In the genomic region with DNA sequence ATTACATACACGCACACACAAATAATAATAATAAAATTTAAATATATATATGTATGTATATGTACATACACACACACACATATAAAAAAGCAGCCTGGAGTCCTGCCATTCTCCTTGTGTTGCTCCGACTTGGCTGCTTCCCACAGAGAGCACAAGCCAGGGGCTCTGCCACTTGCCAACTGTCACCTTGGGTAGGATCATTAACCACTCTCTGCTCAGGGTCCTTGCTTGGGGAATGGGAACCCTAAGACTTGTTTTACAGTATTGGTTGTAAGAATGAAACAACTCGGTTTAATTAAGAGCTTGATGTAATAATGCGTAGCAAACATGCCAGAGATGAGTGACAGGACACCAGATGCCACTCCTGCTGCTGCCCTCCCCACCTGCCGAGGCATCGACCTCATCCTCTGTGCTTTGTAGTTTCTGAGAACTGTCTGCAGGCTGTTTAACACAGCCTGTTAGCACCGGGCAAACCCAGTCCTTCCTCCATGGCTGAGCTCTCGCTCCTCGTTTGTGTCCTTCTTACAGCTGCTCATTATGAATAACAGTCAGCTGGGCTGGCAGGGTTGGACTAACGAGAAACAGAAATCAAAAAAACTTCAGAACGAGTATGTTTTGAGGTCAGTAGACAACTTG, we compare ENCODE assay signal across 8 mouse cellular contexts. TPM values are rescaled to one million over a fixed set of nuclear protein-coding genes. Genes with fewer than 3 reads are reported as not detected.
DNase-seq lines count a peak whose midpoint lies in the region; ATAC-seq and TF ChIP-seq lines count a peak whose summit lies in the region.

No protein-coding gene starts in this region.

- TF ChIP-seq POLR2A in CH12.LX (IDR thresholded peaks at IDR 0.05; ENCODE audit: low read depth, low read length) = no peak

- no peak for TF ChIP-seq RAD21 in CH12.LX (IDR thresholded peaks at IDR 0.05; ENCODE audit: low read depth, low read length)

- TF ChIP-seq CTCF in CH12.LX (conservative IDR thresholded peaks at IDR 0.05 in 1 of 2, IDR thresholded peaks at IDR 0.05 in 1 of 2; ENCODE audit: low read depth in 2 of 2, low read length in 2 of 2) = no peak

- dilution Hi-C loops in CH12.LX (cut with MboI; ENCODE audit: extremely low pct_ligation_motif_present, extremely low pct_unique_long_range_greater_than_20kb, low sequenced_read_pairs) = no loop called here

- 50% methylated on average over 11 of the region's 11 CpGs for WGBS in hindbrain, embryonic 15.5 days
- 49% methylated on average over 11 of the region's 11 CpGs for WGBS in hindbrain, embryonic 14.5 days
- WGBS in liver, embryonic 16.5 days (ENCODE audit: insufficient replicate concordance) = 41% methylated on average over 11 of the region's 11 CpGs

- no peaks in the 10 kb centered on the region for H3K27me3 ChIP-seq in hindbrain, embryonic 15.5 days
- no peaks in the 10 kb centered on the region for H3K27me3 ChIP-seq in hindbrain, embryonic 14.5 days (ENCODE audit: control insufficient read depth, insufficient read depth, low read length)
- H3K27me3 ChIP-seq in CH12.LX (replicated peaks) = no peaks in the 10 kb centered on the region
- no peaks in the 10 kb centered on the region for H3K27me3 ChIP-seq in liver, embryonic 16.5 days (ENCODE audit: control insufficient read depth, insufficient read depth, low read depth, low read length)

- no peak overlapping the region for H3K4me3 ChIP-seq in hindbrain, embryonic 15.5 days
- no peak overlapping the region for H3K4me3 ChIP-seq in hindbrain, embryonic 14.5 days (replicated peaks; ENCODE audit: low read length)
- H3K4me3 ChIP-seq in CH12.LX (replicated peaks in 1 of 3; ENCODE audit: low read depth in 2 of 3, low read length in 2 of 3, poor library complexity in 1 of 3) = no peak overlapping the region
- no peak overlapping the region for H3K4me3 ChIP-seq in liver, embryonic 16.5 days (ENCODE audit: low read depth, low read length)

- H3K9me3 ChIP-seq in hindbrain, embryonic 15.5 days = no peaks in the 10 kb centered on the region
- H3K9me3 ChIP-seq in hindbrain, embryonic 14.5 days (ENCODE audit: control insufficient read depth, low read length) = no peaks in the 10 kb centered on the region
- peaks cover 2% of the 10 kb centered on the region for H3K9me3 ChIP-seq in CH12.LX (replicated peaks; ENCODE audit: low read length)
- no peaks in the 10 kb centered on the region for H3K9me3 ChIP-seq in liver, embryonic 16.5 days (replicated peaks; ENCODE audit: control insufficient read depth, low read length)

- H3K4me2 ChIP-seq in hindbrain, embryonic 15.5 days = no peak overlapping the region
- no peak overlapping the region for H3K4me2 ChIP-seq in hindbrain, embryonic 14.5 days (replicated peaks)
- no peak overlapping the region for H3K4me2 ChIP-seq in CH12.LX (ENCODE audit: insufficient read depth, low read depth, poor library complexity, severe bottlenecking)
- no peak overlapping the region for H3K4me2 ChIP-seq in liver, embryonic 16.5 days (ENCODE audit: low read depth, low read length)

- H3K9ac ChIP-seq in hindbrain, embryonic 15.5 days = no peak overlapping the region
- H3K9ac ChIP-seq in hindbrain, embryonic 14.5 days = no peak overlapping the region
- peak overlapping the region; percentile 40; the same call in 1 of the 2 replicates for H3K9ac ChIP-seq in CH12.LX (ENCODE audit: insufficient read depth, low read depth)
- no peak overlapping the region for H3K9ac ChIP-seq in liver, embryonic 16.5 days (ENCODE audit: low read depth, low read length)

- H3K36me3 ChIP-seq in hindbrain, embryonic 15.5 days = no peaks in the 10 kb centered on the region
- H3K36me3 ChIP-seq in hindbrain, embryonic 14.5 days (replicated peaks; ENCODE audit: control insufficient read depth, insufficient read depth) = peaks cover 26% of the 10 kb centered on the region
- peaks cover 0 to 29% of the 10 kb centered on the region in 2 experiments for H3K36me3 ChIP-seq in CH12.LX (replicated peaks in 1 of 2; ENCODE audit: control insufficient read depth in 1 of 2, insufficient read depth in 1 of 2, low read length in 1 of 2)
- H3K36me3 ChIP-seq in liver, embryonic 16.5 days (ENCODE audit: control insufficient read depth, insufficient read depth) = no peaks in the 10 kb centered on the region

- H3K27ac ChIP-seq in hindbrain, embryonic 15.5 days (replicated peaks) = peak overlapping the region; percentile 56
- no peak overlapping the region for H3K27ac ChIP-seq in hindbrain, embryonic 14.5 days
- no peak overlapping the region for H3K27ac ChIP-seq in CH12.LX (ENCODE audit: insufficient read depth, low read depth)
- H3K27ac ChIP-seq in liver, embryonic 16.5 days (ENCODE audit: low read length) = peak overlapping the region; percentile 21

- peaks cover 74% of the 10 kb centered on the region for H3K4me1 ChIP-seq in hindbrain, embryonic 15.5 days (replicated peaks)
- peaks cover 24% of the 10 kb centered on the region; the same call in 1 of the 2 replicates for H3K4me1 ChIP-seq in hindbrain, embryonic 14.5 days (replicated peaks; ENCODE audit: control insufficient read depth, insufficient read depth, low read length)
- H3K4me1 ChIP-seq in CH12.LX (ENCODE audit: control insufficient read depth in 1 of 2, insufficient read depth in 2 of 2) = peaks cover 12 to 78% of the 10 kb centered on the region in 2 experiments
- H3K4me1 ChIP-seq in liver, embryonic 16.5 days (ENCODE audit: control insufficient read depth, low read depth, low read length) = peaks cover 15% of the 10 kb centered on the region

- no peak for ATAC-seq in hindbrain, embryonic 15.5 days (ENCODE audit: low FRiP score, low read depth)
- no peak for ATAC-seq in hindbrain, embryonic 14.5 days (ENCODE audit: low FRiP score)
- ATAC-seq in liver, embryonic 16.5 days (ENCODE audit: low read depth) = no peak

- no peak for DNase-seq in hindbrain, embryonic 14.5 days (ENCODE audit: low spot score)
- no peak for DNase-seq in CH12.LX (ENCODE audit: extremely low read depth)
- peak; percentile 54 for DNase-seq in cerebellum, adult 9-11 months
- DNase-seq in adrenal gland, adult 2 months = no peak
- DNase-seq in yolk sac, embryonic 10.5 days (ENCODE audit: low spot score) = no peak
- DNase-seq in right cerebral cortex, postnatal 14 days = no peak

- no peaks in the 10 kb centered on the region for H3K79me2 ChIP-seq in CH12.LX (replicated peaks; ENCODE audit: control insufficient read depth, extremely low read depth, insufficient read depth, poor library complexity, severe bottlenecking)

- in situ Hi-C loops in CH12.LX (cut with MboI; ENCODE audit: low pct_ligation_motif_present, low pct_unique_long_range_greater_than_20kb, low sequenced_read_pairs) = no loop called here

- no peak for TF ChIP-seq EP300 in CH12.LX (IDR thresholded peaks at IDR 0.05; ENCODE audit: low read length)

TF ChIP-seq in CH12.LX, 34 proteins besides CTCF, POLR2A, EP300 and RAD21:
- 0 out of 2 replicates have a peak, but pooled peaks have one; percentile 31 for TF ChIP-seq MXI1 (IDR thresholded peaks at IDR 0.05; ENCODE audit: low read depth, low read length)
- TF ChIP-seq SIN3A (IDR thresholded peaks at IDR 0.05; ENCODE audit: low read length) = 0 out of 2 replicates have a peak, but pooled peaks have one; percentile 35
- no peak for TF ChIP-seq ZMIZ1 (IDR thresholded peaks at IDR 0.05; ENCODE audit: low read depth, low read length)

RNA-seq across cellular contexts. Expression of a gene that starts 9.5 kb away (rescaled TPM):
- polyA plus RNA-seq in hindbrain, embryonic 15.5 days (2015; fragmentation: Nextera tagmentation; extraction: Ambion mirVana) = 55.1 and 56.5 TPM in 2 replicates
- polyA plus RNA-seq in hindbrain, embryonic 14.5 days (2014; fragmentation: Nextera tagmentation; extraction: Ambion mirVana) = 56.3 and 62.8 TPM in 2 replicates
- total RNA-seq in CH12.LX (2012; rRNA removed) (16.9 and 28.1 TPM in 2 replicates), CH12.LX (2014; rRNA removed) (15.5 and 16.1 TPM in 2 replicates)
- 16.6 and 17.6 TPM in 2 replicates for polyA plus RNA-seq in CH12.LX (2012; ENCODE audit: insufficient read length, low read depth)
- polyA plus RNA-seq in liver, embryonic 16.5 days (2015; fragmentation: Nextera tagmentation; extraction: Ambion mirVana) = 4.4 and 5.5 TPM in 2 replicates
- total RNA-seq in adrenal gland, adult 2 months (2021) = 10 to 100 TPM; 49.1 to 52.3 TPM
- polyA plus RNA-seq in adrenal gland, adult 2 months (2012; rRNA removed) = 28.3 and 61.1 TPM in 2 replicates

Comparison
In these comparisons a context has a peak if more than half of its experiments do, and no peak if none do; other contexts are left out.
1. H3K27ac ChIP-seq: peak in hindbrain, embryonic 15.5 days (single experiment) and liver, embryonic 16.5 days (single experiment); none in hindbrain, embryonic 14.5 days (single experiment) and CH12.LX (single experiment).